Mouse (Mus musculus) spleen, adult 2 months (tissue): ENCODE results near the gene Plekhg3.

Experiments used
- CTCF ChIP-seq: fragments of 200-500 bp; IDR thresholded peaks from 2 replicates; pipeline ENCODE4 v1.5.1; 2011; ENCODE audit warnings: mild to moderate bottlenecking, inconsistent platforms; ENCODE audit not compliant: insufficient read depth, insufficient read length, insufficient replicate concordance; ENCODE audit errors: extremely low read depth
- POLR2A ChIP-seq: fragments of 200-500 bp; IDR thresholded peaks from 2 replicates; pipeline ENCODE4 v1.6.1; 2011; ENCODE audit warnings: low read depth, low read length, inconsistent platforms

GRCm38 (mm10) chr12:76500896-76501295, 29.8 kb upstream of the Plekhg3 start:
- TF ChIP-seq POLR2A (no peak), CTCF (no peak)
